Mouse (Mus musculus): Measurements from ENCODE around the gene Cd151. TPM values are rescaled to one million over a fixed set of nuclear protein-coding genes. Genes with fewer than 3 reads are reported as not detected.

Cd151 gene
- 10 to 100 TPM; 27.3 to 42.2 (median 32.0) TPM for total RNA-seq (2022)

GRCm38 (mm10) chr7:141467230-141468030, at the start of gene Cd151:
Gene Cd151 (plus strand): TSS chr7:141467392.
- no peak for DNase-seq (ENCODE audit: low spot score in 2 of 2)

GRCm38 (mm10) chr7:141417731-141418681, 49.2 kb upstream of the Cd151 start:
- no peak for DNase-seq (ENCODE audit: low spot score in 2 of 2)

- no peak for DNase-seq (ENCODE audit: low spot score in 2 of 2)
Observed at GRCm38 (mm10) chr7:141418970-141419369, 48.2 kb upstream of the Cd151 start.

GRCm38 (mm10) chr7:141420030-141420702, 47.0 kb upstream of the Cd151 start:
- DNase-seq (ENCODE audit: low spot score in 2 of 2) = no peak

- no peak for DNase-seq (ENCODE audit: low spot score in 2 of 2)
Observed at GRCm38 (mm10) chr7:141423811-141424210, 43.4 kb upstream of the Cd151 start.

GRCm38 (mm10) chr7:141426948-141427730, 40.1 kb upstream of the Cd151 start:
- no peak for DNase-seq (ENCODE audit: low spot score in 2 of 2)

GRCm38 (mm10) chr7:141428701-141429100, 38.5 kb upstream of the Cd151 start:
- DNase-seq (ENCODE audit: low spot score in 2 of 2) = no peak

GRCm38 (mm10) chr7:141429310-141429709, 37.9 kb upstream of the Cd151 start, which contains the start of gene Cend1:
Gene Cend1 (minus strand): TSS chr7:141429491.
- DNase-seq (ENCODE audit: low spot score in 2 of 2) = peak; percentile 90 to 92

GRCm38 (mm10) chr7:141429840-141430584, 37.2 kb upstream of the Cd151 start:
- DNase-seq (ENCODE audit: low spot score in 2 of 2) = no peak

- no peak for DNase-seq (ENCODE audit: low spot score in 2 of 2)
Observed at GRCm38 (mm10) chr7:141430585-141431240, 36.5 kb upstream of the Cd151 start.

- no peak for DNase-seq (ENCODE audit: low spot score in 2 of 2)
Observed at GRCm38 (mm10) chr7:141431434-141432185, 35.6 kb upstream of the Cd151 start.

- no peak for DNase-seq (ENCODE audit: low spot score in 2 of 2)
Observed at GRCm38 (mm10) chr7:141432186-141432611, 35.0 kb upstream of the Cd151 start.

- DNase-seq (ENCODE audit: low spot score in 2 of 2) = no peak
Observed at GRCm38 (mm10) chr7:141432741-141433516, 34.3 kb upstream of the Cd151 start.

GRCm38 (mm10) chr7:141433517-141434400, 33.4 kb upstream of the Cd151 start:
- peak in 1 of 2 experiments; percentile 43 for DNase-seq (ENCODE audit: low spot score in 2 of 2)

- peak; percentile 67 for DNase-seq (ENCODE audit: low spot score in 2 of 2)
Observed at GRCm38 (mm10) chr7:141434464-141434863, 32.7 kb upstream of the Cd151 start.

- no peak for DNase-seq (ENCODE audit: low spot score in 2 of 2)
Observed at GRCm38 (mm10) chr7:141435129-141435855, 31.9 kb upstream of the Cd151 start.
